Mouse (Mus musculus): ENCODE results near the gene Fmo5.

GRCm38 (mm10) chr3:97653781-97654180 lies 25.2 kb downstream of the Fmo5 start:
- no peak for TF ChIP-seq POLR2A (IDR thresholded peaks at IDR 0.05; ENCODE audit: control insufficient read depth, extremely low read depth, insufficient read depth, low read length, poor library complexity)
- TF ChIP-seq CTCF (IDR thresholded peaks at IDR 0.05; ENCODE audit: borderline replicate concordance, control insufficient read depth, extremely low read depth, insufficient read depth, low read length, poor library complexity): no peak

Measured in thymus, adult 2 months (tissue).